In genomic region chr2:4462480-4462879, GRCm38 (mm10) we compare ENCODE assay signal across 13 mouse cellular contexts.
DNase-seq lines count a peak whose midpoint lies in the region; ATAC-seq lines count a peak whose summit lies in the region.
"Had no signal": no experiment of that assay in that cellular context is flagged by ENCODE, and none has a peak within 500 bp of the region (broad histone marks: within the 10 kb centered on the region; RNA-seq: fewer than 3 reads in every experiment).

No protein-coding gene starts in this region.

- no peak overlapping the region for H3K9ac ChIP-seq in hindbrain, embryonic 16.5 days (ENCODE audit: low read depth, low read length)
- H3K9ac ChIP-seq in hindbrain, embryonic 12.5 days: no peak overlapping the region
- H3K9ac ChIP-seq in neural tube, embryonic 12.5 days: no peak overlapping the region
- H3K9ac ChIP-seq: limb, embryonic 15.5 days had no signal

- DNase-seq in hindbrain, embryonic 10.5 days (ENCODE audit: low spot score): peak; percentile 53
- DNase-seq in embryo, embryonic 10 days (ENCODE audit: low spot score): peak; percentile 75
- DNase-seq in cerebellum, postnatal 4 days (ENCODE audit: low spot score in 2 of 2): no peak
- DNase-seq in adrenal gland, postnatal 14 days: no peak
- DNase-seq: adrenal gland, adult 8-10 months; cerebellum, postnatal 36 days; kidney, postnatal 14 days; right cerebral cortex, postnatal 14 days; thymus, postnatal 14 days had no signal

- H3K36me3 ChIP-seq in hindbrain, embryonic 10.5 days: peaks cover 20% of the 10 kb centered on the region
- H3K36me3 ChIP-seq in hindbrain, embryonic 16.5 days (ENCODE audit: control insufficient read depth, insufficient read depth, low read length): no peaks in the 10 kb centered on the region
- H3K36me3 ChIP-seq in hindbrain, embryonic 12.5 days: no peaks in the 10 kb centered on the region
- no peaks in the 10 kb centered on the region; the same call in 1 of the 2 replicates for H3K36me3 ChIP-seq in neural tube, embryonic 12.5 days
- H3K36me3 ChIP-seq: limb, embryonic 15.5 days had no signal

- no peak overlapping the region for H3K4me3 ChIP-seq in hindbrain, embryonic 10.5 days
- H3K4me3 ChIP-seq in hindbrain, embryonic 16.5 days (ENCODE audit: low read length): no peak overlapping the region
- H3K4me3 ChIP-seq in hindbrain, embryonic 12.5 days: no peak overlapping the region
- H3K4me3 ChIP-seq in neural tube, embryonic 12.5 days: no peak overlapping the region
- H3K4me3 ChIP-seq: limb, embryonic 15.5 days had no signal

- no peak overlapping the region for H3K4me2 ChIP-seq in hindbrain, embryonic 16.5 days (ENCODE audit: low read length)
- no peak overlapping the region for H3K4me2 ChIP-seq in hindbrain, embryonic 12.5 days (replicated peaks)
- H3K4me2 ChIP-seq in neural tube, embryonic 12.5 days (replicated peaks): peak overlapping the region; percentile 14; the same call in 1 of the 2 replicates
- H3K4me2 ChIP-seq: limb, embryonic 15.5 days had no signal

- 0 out of 2 replicates have a peak, but pooled peaks cover 2% of the 10 kb centered on the region for H3K9me3 ChIP-seq in hindbrain, embryonic 10.5 days
- H3K9me3 ChIP-seq in hindbrain, embryonic 16.5 days (ENCODE audit: control insufficient read depth, low read length): no peaks in the 10 kb centered on the region
- H3K9me3 ChIP-seq in hindbrain, embryonic 12.5 days (replicated peaks): no peaks in the 10 kb centered on the region
- no peaks in the 10 kb centered on the region for H3K9me3 ChIP-seq in neural tube, embryonic 12.5 days
- H3K9me3 ChIP-seq: limb, embryonic 15.5 days had no signal

- H3K27ac ChIP-seq in hindbrain, embryonic 10.5 days: peak overlapping the region; percentile 83
- no peak overlapping the region for H3K27ac ChIP-seq in hindbrain, embryonic 16.5 days (ENCODE audit: low read depth, low read length)
- peak overlapping the region; percentile 14; the same call in 1 of the 2 replicates for H3K27ac ChIP-seq in hindbrain, embryonic 12.5 days
- no peak overlapping the region for H3K27ac ChIP-seq in neural tube, embryonic 12.5 days
- H3K27ac ChIP-seq: limb, embryonic 15.5 days had no signal

- peaks cover 63% of the 10 kb centered on the region for H3K4me1 ChIP-seq in hindbrain, embryonic 10.5 days (replicated peaks)
- H3K4me1 ChIP-seq in hindbrain, embryonic 16.5 days (ENCODE audit: control insufficient read depth, insufficient read depth, low read depth, low read length): peaks cover 34% of the 10 kb centered on the region
- H3K4me1 ChIP-seq in hindbrain, embryonic 12.5 days: peaks cover 52% of the 10 kb centered on the region
- H3K4me1 ChIP-seq in neural tube, embryonic 12.5 days: peaks cover 49% of the 10 kb centered on the region

- ATAC-seq in hindbrain, embryonic 16.5 days: no peak
- ATAC-seq in hindbrain, embryonic 12.5 days (ENCODE audit: low FRiP score): no peak
- no peak for ATAC-seq in neural tube, embryonic 12.5 days (ENCODE audit: low FRiP score, low read depth)

- no peaks in the 10 kb centered on the region for H3K27me3 ChIP-seq in hindbrain, embryonic 10.5 days (ENCODE audit: insufficient read depth, poor library complexity, severe bottlenecking)
- H3K27me3 ChIP-seq in hindbrain, embryonic 16.5 days (replicated peaks; ENCODE audit: control insufficient read depth, insufficient read depth, low read length): no peaks in the 10 kb centered on the region
- no peaks in the 10 kb centered on the region for H3K27me3 ChIP-seq in hindbrain, embryonic 12.5 days
- H3K27me3 ChIP-seq in neural tube, embryonic 12.5 days (replicated peaks): no peaks in the 10 kb centered on the region
- H3K27me3 ChIP-seq: limb, embryonic 15.5 days had no signal

- WGBS in hindbrain, embryonic 10.5 days: 15% methylated on average over 11 of the region's 11 CpGs
- WGBS in hindbrain, embryonic 16.5 days: 18% methylated on average over 11 of the region's 11 CpGs
- WGBS in hindbrain, embryonic 12.5 days: 23% methylated on average over 11 of the region's 11 CpGs
- 26% methylated on average over 11 of the region's 11 CpGs for WGBS in neural tube, embryonic 12.5 days

Comparison
In these comparisons a context has a peak if more than half of its experiments do, and no peak if none do; other contexts are left out.
1. H3K27ac ChIP-seq: peak in hindbrain, embryonic 10.5 days (single experiment) and hindbrain, embryonic 12.5 days (single experiment); none in hindbrain, embryonic 16.5 days (single experiment) and neural tube, embryonic 12.5 days (single experiment).
2. DNase-seq: peak in hindbrain, embryonic 10.5 days (single experiment) and embryo, embryonic 10 days (single experiment); none in cerebellum, postnatal 4 days (0 of 2) and adrenal gland, postnatal 14 days (single experiment).